Mouse (Mus musculus) cortical plate, adult 2 months (tissue): ENCODE data around the gene Rai1.

ENCODE experiments used
- CTCF ChIP-seq: fragments of 200-500 bp; IDR thresholded peaks from 2 replicates; pipeline ENCODE4 v1.5.1; 2011; ENCODE audit warnings: mild to moderate bottlenecking, control low read depth, low read length; ENCODE audit not compliant: insufficient read depth; ENCODE audit errors: extremely low read depth
- POLR2A ChIP-seq: fragments of 200-500 bp; IDR thresholded peaks from 2 replicates; pipeline ENCODE4 v1.6.1; 2011; ENCODE audit warnings: mild to moderate bottlenecking, low read length, control low read depth; ENCODE audit not compliant: insufficient read depth; ENCODE audit errors: extremely low read depth

GRCm38 (mm10) chr11:60187070-60187469 is 82.3 kb downstream of the Rai1 start:
- TF ChIP-seq POLR2A (no peak), CTCF (no peak)
